Mouse (Mus musculus) left cerebral cortex, postnatal 4 days (tissue): ENCODE measurements around the gene Mrps10. TPM values are rescaled to one million over a fixed set of nuclear protein-coding genes. Genes with fewer than 3 reads are reported as not detected.

Experiments used
- DNase-seq: peaks from one replicate; pipeline ENCODE4 v3.0.0-alpha.2; 2022
- intact Hi-C: fragments of 180-260 bp; cut with DNase I; formaldehyde crosslinking; loops from one replicate; pipeline ENCODE4 v1.15.1; 2025
- total RNA-seq, 2 experiments: library from RNA; stranded (reverse); gene quantifications; 2 replicates each; pipeline ENCODE4 v1.2.3; 2021

The Mrps10 gene
- total RNA-seq, 2 experiments from 2014 or later, result 32.8 to 37.8 TPM

DNA sequence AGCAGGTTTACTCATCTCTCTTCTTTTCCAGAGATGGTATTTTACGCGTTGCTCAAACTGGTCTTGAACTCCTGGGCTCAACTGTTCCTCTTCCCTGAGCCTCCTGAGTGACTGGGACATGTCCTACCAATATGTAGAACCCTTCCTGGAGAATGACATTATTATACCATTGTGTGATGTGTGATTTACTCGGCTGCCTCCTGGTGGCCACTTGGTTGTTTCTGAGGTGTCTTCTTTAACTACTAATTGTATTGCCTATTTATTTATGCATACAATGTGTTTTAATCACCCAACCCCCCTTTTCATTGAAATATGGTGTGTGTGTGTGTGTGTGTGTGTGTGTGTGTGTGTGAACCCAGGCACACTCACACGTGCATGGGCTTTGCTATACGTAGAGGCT, 62.1 kb downstream of the Mrps10 start:
- intact Hi-C loops, result no loop called here
- DNase-seq, result no peak

Other genes starting within 250 kb of the Mrps10 start
- gene Guca1b, start 16.5 kb downstream of the Mrps10 start, total RNA-seq, result under 1 TPM; 0.56 to 0.92 TPM
- under 1 TPM; 0.56 to 0.76 TPM for gene Guca1a, start 31.7 kb downstream of the Mrps10 start, total RNA-seq
- gene AI661453, start 67.7 kb downstream of the Mrps10 start, total RNA-seq, result under 1 TPM; 0.48 to 0.54 TPM
- not detected for gene 1700001C19Rik, start 68.5 kb downstream of the Mrps10 start, total RNA-seq
- 10 to 100 TPM; 12.7 to 15.5 TPM for gene Taf8, start 133.4 kb downstream of the Mrps10 start, total RNA-seq
- gene Ccnd3, start 136.2 kb downstream of the Mrps10 start, total RNA-seq, result 10 to 100 TPM; 30.1 to 36.2 TPM
- 10 to 100 TPM; 28.6 TPM for gene Bysl, start 242.6 kb downstream of the Mrps10 start, total RNA-seq
- 10 to 100 TPM; 29.2 to 30.3 TPM for gene Med20, start 242.7 kb downstream of the Mrps10 start, total RNA-seq
- 1 to 10 TPM; 4.8 to 6.6 TPM for gene Gm20517, start 242.7 kb downstream of the Mrps10 start, total RNA-seq